Mouse (Mus musculus) testis, adult 2 months (tissue): Measurements from ENCODE around the gene Calm2. TPM values are rescaled to one million over a fixed set of nuclear protein-coding genes. Genes with fewer than 3 reads are reported as not detected.

Source experiments
- H3K27ac ChIP-seq: fragments of 200-500 bp; 2 replicates; pipeline ENCODE4 v1.5.1; 2012; ENCODE audit warnings: low read depth, low read length; ENCODE audit not compliant: control insufficient read depth, insufficient read depth
- H3K27me3 ChIP-seq: fragments of 200-500 bp; 2 replicates; pipeline ENCODE4 v1.6.1; 2012; ENCODE audit warnings: mild to moderate bottlenecking, low read length, moderate library complexity; ENCODE audit not compliant: control insufficient read depth, insufficient read depth
- H3K36me3 ChIP-seq: fragments of 200-500 bp; 2 replicates; pipeline ENCODE4 v1.6.1; 2012; ENCODE audit warnings: mild to moderate bottlenecking, low read length; ENCODE audit not compliant: control insufficient read depth, insufficient read depth
- H3K4me1 ChIP-seq: fragments of 200-500 bp; 2 replicates; pipeline ENCODE4 v1.6.1; 2012; ENCODE audit warnings: low read length; ENCODE audit not compliant: control insufficient read depth, insufficient read depth
- H3K4me3 ChIP-seq: fragments of 200-500 bp; 2 replicates; pipeline ENCODE4 v1.5.1; 2012; ENCODE audit warnings: low read depth, mild to moderate bottlenecking, low read length, moderate library complexity, mixed read lengths; ENCODE audit not compliant: control insufficient read depth
- CTCF ChIP-seq: fragments of 200-500 bp; IDR thresholded peaks from 2 replicates; pipeline ENCODE4 v1.5.1; 2012; ENCODE audit warnings: low read depth, mild to moderate bottlenecking, inconsistent platforms, low read length, moderate library complexity; ENCODE audit not compliant: control insufficient read depth, insufficient read depth, insufficient replicate concordance
- POLR2A ChIP-seq: fragments of 200-500 bp; IDR thresholded peaks from 2 replicates; pipeline ENCODE4 v1.6.1; 2012; ENCODE audit warnings: low read depth, mild to moderate bottlenecking, inconsistent platforms, low read length, moderate library complexity; ENCODE audit not compliant: control insufficient read depth
- polyA plus RNA-seq: library from polyadenylated mRNA; depleted of rRNA; stranded (reverse); fragments of >200 nt; gene quantifications from 2 replicates; pipeline ENCODE4 v1.2.3, GENCODE M21; 2012

Calm2 gene
- polyA plus RNA-seq, 1 experiment: 245 TPM

DNA sequence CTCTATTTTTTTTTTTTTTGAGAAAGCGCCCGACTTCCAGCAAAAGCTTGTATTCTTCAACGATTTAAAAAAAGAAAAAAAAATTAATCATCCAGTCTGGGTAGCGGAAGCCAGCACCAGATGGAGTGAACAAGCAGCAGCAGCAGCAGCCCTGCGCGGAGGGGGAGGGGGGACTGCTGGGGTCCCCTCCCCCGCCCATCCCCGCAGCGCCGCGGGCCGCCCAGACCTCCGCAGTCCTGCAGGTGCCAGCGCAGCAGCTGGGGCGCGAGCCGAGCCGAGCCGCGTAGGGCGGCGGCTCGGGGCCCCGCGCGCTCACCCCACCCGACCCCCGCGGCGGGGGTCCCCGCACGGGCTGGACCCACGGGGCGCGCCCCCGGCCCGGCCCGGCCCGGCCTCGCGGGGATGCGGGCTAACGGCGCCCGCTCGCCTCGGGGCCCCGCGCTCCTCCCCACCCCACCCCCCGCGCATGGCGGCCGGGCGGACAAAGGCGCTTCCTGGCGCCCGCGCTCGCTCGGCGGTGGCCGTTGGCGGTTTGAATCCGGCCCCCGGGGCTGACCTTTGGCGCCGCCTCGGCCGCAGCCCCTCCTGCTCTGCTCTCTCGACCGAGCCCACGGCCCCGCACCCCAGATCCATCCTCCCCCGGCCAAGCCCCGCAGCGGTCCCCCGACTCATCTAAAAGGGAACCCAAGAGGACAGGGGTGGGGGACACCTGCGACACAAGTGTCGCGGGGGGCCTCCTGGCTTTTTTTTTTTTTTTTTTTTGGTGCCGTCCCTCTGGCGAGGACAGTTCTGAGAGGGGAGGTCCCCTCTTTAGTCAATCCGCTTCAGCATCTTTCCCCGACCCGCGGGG is 593 bp downstream of the Calm2 start:
- H3K4me1 ChIP-seq: peaks cover 4% of the 10 kb centered on the region; the same call in 1 of the 2 replicates
- peak overlapping the region; percentile 98 for H3K4me3 ChIP-seq
- H3K36me3 ChIP-seq: peaks cover 2% of the 10 kb centered on the region
- H3K27ac ChIP-seq: peak overlapping the region; percentile 98
- TF ChIP-seq CTCF (no peak), POLR2A (no peak; the same call in 1 of the 2 replicates)
- no peaks in the 10 kb centered on the region for H3K27me3 ChIP-seq

GRCm38 (mm10) chr17:87445337-87445916 is 1.3 kb downstream of the Calm2 start:
- H3K27ac ChIP-seq: peak overlapping the region; percentile 73
- no peaks in the 10 kb centered on the region for H3K27me3 ChIP-seq
- peak overlapping the region; percentile 98 for H3K4me3 ChIP-seq
- no peak for TF ChIP-seq POLR2A
- no peak for TF ChIP-seq CTCF
- peaks cover 2% of the 10 kb centered on the region for H3K36me3 ChIP-seq
- peaks cover 4% of the 10 kb centered on the region; the same call in 1 of the 2 replicates for H3K4me1 ChIP-seq

GRCm38 (mm10) chr17:87444763-87445162 is 2.0 kb downstream of the Calm2 start:
- Histone ChIP-seq H3K4me3 (peak overlapping the region; percentile 6; the same call in 1 of the 2 replicates), H3K36me3 (peaks cover 2% of the 10 kb centered on the region), H3K27me3 (no peaks in the 10 kb centered on the region), H3K4me1 (peaks cover 4% of the 10 kb centered on the region; the same call in 1 of the 2 replicates), H3K27ac (no peak overlapping the region)
- TF ChIP-seq POLR2A (no peak), CTCF (no peak)

DNA sequence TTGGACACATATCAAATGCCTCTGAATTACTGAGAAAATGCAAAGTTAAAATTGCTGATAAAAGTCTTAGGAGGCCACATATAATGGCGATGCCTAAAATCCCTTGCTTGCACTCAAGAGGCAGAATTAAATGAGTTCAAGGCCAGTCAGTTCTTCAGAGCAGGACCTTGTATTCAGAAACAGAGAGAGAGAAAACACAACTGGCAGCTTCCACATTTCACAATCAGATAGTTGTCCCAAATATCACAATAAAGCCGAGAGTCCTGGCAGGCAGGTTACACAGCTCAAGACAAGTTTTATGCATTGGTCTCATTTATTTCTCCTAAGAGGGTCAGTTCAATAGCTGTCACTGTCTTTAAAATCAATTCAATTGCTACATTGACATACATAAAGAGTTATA is 5.2 kb downstream of the Calm2 start:
- peaks cover 4% of the 10 kb centered on the region; the same call in 1 of the 2 replicates for H3K4me1 ChIP-seq
- no peaks in the 10 kb centered on the region for H3K27me3 ChIP-seq
- no peak overlapping the region for H3K4me3 ChIP-seq
- peaks cover 2% of the 10 kb centered on the region for H3K36me3 ChIP-seq
- TF ChIP-seq POLR2A: no peak
- TF ChIP-seq CTCF: no peak
- H3K27ac ChIP-seq: peak overlapping the region; percentile 65

- peaks cover 2% of the 10 kb centered on the region for H3K36me3 ChIP-seq
- H3K4me1 ChIP-seq: peaks cover 4% of the 10 kb centered on the region; the same call in 1 of the 2 replicates
- TF ChIP-seq POLR2A (no peak), CTCF (no peak)
- H3K27ac ChIP-seq: no peak overlapping the region
- no peaks in the 10 kb centered on the region for H3K27me3 ChIP-seq
- no peak overlapping the region for H3K4me3 ChIP-seq
These were observed 7.3 kb downstream of the Calm2 start for GRCm38 (mm10) chr17:87439441-87439840.

DNA sequence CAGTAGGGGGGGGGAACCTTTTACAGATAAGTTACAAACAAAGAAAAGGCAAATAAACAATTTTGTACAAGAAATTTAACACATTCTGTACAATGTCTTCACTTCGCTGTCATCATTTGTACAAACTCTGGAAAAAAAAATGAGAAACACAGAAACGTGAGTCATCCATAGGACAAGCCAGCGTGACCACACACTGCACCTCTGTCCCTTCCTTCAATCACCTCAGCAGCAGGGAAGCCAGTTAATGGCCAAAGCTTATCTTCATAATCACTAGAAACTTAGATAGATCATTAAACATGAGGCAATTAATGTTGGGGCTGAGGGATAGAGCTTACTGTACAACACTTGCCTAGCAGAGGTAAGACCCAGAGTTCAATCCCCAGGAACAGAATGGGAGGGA is 12.8 kb downstream of the Calm2 start:
- H3K27me3 ChIP-seq: no peaks in the 10 kb centered on the region
- H3K4me3 ChIP-seq: no peak overlapping the region
- no peak overlapping the region for H3K27ac ChIP-seq
- H3K4me1 ChIP-seq: peaks cover 2% of the 10 kb centered on the region; the same call in 1 of the 2 replicates
- no peak for TF ChIP-seq POLR2A
- H3K36me3 ChIP-seq: no peaks in the 10 kb centered on the region

GRCm38 (mm10) chr17:87432743-87433142 is 14.0 kb downstream of the Calm2 start:
- Histone ChIP-seq H3K36me3 (no peaks in the 10 kb centered on the region), H3K27me3 (no peaks in the 10 kb centered on the region), H3K27ac (no peak overlapping the region), H3K4me3 (no peak overlapping the region), H3K4me1 (peaks cover 2% of the 10 kb centered on the region; the same call in 1 of the 2 replicates)
- TF ChIP-seq POLR2A (no peak), CTCF (no peak)
